Mouse (Mus musculus) kidney, embryonic 14.5 days (tissue): Measurements from ENCODE around the gene Ppil1. TPM values are rescaled to one million over a fixed set of nuclear protein-coding genes. Genes with fewer than 3 reads are reported as not detected.
A peak's percentile ranks its signal among the peaks of the same experiment; 100 is the strongest.

Experiments used
- ATAC-seq: fragments of 200-750 bp; cut with Nextera tagmentation; 2 replicates; pipeline ENCODE4 v1.8.0; 2017; ENCODE audit warnings: moderate number of reproducible peaks, mild to moderate bottlenecking, moderate TSS enrichment, moderate library complexity; ENCODE audit not compliant: low FRiP score, low TSS enrichment
- H3K27ac ChIP-seq: fragments of 300-500 bp; sonication (generic); 2 replicates; pipeline ENCODE4 v1.5.1; 2014; ENCODE audit warnings: low read depth, mild to moderate bottlenecking, low read length, moderate library complexity, mixed read lengths
- H3K27me3 ChIP-seq: fragments of 300-500 bp; sonication (generic); 2 replicates; pipeline ENCODE4 v1.6.1; 2014; ENCODE audit warnings: mild to moderate bottlenecking, low read length; ENCODE audit not compliant: control insufficient read depth, insufficient read depth
- H3K36me3 ChIP-seq: fragments of 300-500 bp; sonication (generic); 2 replicates; pipeline ENCODE4 v1.6.1; 2014; ENCODE audit warnings: low read length, mixed read lengths; ENCODE audit not compliant: control insufficient read depth, insufficient read depth
- H3K4me1 ChIP-seq: fragments of 300-500 bp; sonication (generic); 2 replicates; pipeline ENCODE4 v1.6.1; 2014; ENCODE audit warnings: low read length, mixed read lengths; ENCODE audit not compliant: control insufficient read depth, insufficient read depth
- H3K4me2 ChIP-seq: fragments of 300-500 bp; sonication (generic); replicated peaks from 2 replicates; pipeline ENCODE4 v1.6.1; 2014; ENCODE audit warnings: low read depth, mild to moderate bottlenecking, low read length
- H3K4me3 ChIP-seq: fragments of 300-500 bp; sonication (generic); 2 replicates; pipeline ENCODE4 v1.5.1; 2014; ENCODE audit warnings: mild to moderate bottlenecking, low read length
- H3K9ac ChIP-seq: fragments of 300-500 bp; sonication (generic); 2 replicates; pipeline ENCODE4 v1.6.1; 2014; ENCODE audit warnings: low read depth, mild to moderate bottlenecking, low read length, moderate library complexity
- H3K9me3 ChIP-seq: fragments of 300-500 bp; sonication (generic); 2 replicates; pipeline ENCODE4 v1.6.1; 2016; ENCODE audit warnings: low read length; ENCODE audit not compliant: control insufficient read depth
- WGBS: fragments of 180-500 bp; shearing (Covaris S2); extraction: QIAGEN DNeasy Blood & Tissue Kit; methylation state at CpG from one replicate; pipeline ENCODE4 v1.1.7; 2014; 5-methylcytosine and 5-hydroxymethylcytosine counted together
- polyA plus RNA-seq: library from polyadenylated mRNA; unstranded; fragments of >200 nt; fragmentation: Nextera tagmentation; extraction: Ambion mirVana; gene quantifications from 2 replicates; pipeline ENCODE4 v1.2.1, GENCODE M21; 2014

The Ppil1 gene
- polyA plus RNA-seq, 1 experiment from 2014 or later, result 169 TPM

DNA sequence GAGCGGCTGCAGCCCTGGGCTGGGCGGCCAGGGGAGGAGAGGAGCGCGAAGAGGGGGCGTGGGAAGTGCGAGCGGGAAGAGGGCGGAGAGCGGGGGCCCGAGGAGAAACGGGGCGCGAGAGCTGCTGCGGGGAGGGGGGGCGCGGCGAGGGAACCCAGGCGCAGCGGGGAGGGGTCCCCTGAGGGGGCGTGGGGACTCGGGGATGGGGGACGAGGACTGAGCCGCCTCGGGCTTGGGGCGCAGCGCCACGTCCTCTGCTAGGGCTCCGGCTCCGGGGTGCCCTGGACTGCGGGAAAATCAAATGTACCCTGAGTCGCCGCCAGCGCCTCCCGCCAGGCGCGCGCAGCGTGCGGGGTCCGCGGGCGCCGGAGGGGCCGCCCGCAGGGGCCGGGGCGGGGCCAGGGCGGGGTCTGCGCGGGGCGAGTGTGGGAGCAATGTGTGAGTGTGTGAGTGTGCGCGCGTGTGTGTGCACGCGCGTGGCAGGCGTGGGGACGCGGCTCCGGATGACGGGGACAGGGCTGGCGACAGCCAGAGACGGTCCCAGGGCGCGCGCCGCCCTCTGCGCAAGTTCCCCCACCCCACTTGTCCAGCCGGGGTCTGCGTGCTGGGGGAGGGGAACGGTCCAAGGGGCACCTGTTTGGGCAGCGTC is 26.1 kb downstream of the Ppil1 start, which contains the start of gene Cpne5:
Cpne5 (minus strand) TSS at position 396 of the 649 bp plus-strand sequence.
- no peaks in the 10 kb centered on the region for H3K36me3 ChIP-seq
- peak within 1 kb of the TSS; percentile 99 for H3K4me2 ChIP-seq
- peak; percentile 43 for ATAC-seq
- peak within 1 kb of the TSS; percentile 68 for H3K9ac ChIP-seq
- H3K9me3 ChIP-seq, result no peaks in the 10 kb centered on the region
- H3K4me1 ChIP-seq, result peaks cover 10% of the 10 kb centered on the region; the same call in 1 of the 2 replicates
- H3K27ac ChIP-seq, result no peak within 1 kb of the TSS
- WGBS, result under 1% methylated on average over 52 of the region's 73 CpGs
- peaks cover 24% of the 10 kb centered on the region for H3K27me3 ChIP-seq
- H3K4me3 ChIP-seq, result peak within 1 kb of the TSS; percentile 60

DNA sequence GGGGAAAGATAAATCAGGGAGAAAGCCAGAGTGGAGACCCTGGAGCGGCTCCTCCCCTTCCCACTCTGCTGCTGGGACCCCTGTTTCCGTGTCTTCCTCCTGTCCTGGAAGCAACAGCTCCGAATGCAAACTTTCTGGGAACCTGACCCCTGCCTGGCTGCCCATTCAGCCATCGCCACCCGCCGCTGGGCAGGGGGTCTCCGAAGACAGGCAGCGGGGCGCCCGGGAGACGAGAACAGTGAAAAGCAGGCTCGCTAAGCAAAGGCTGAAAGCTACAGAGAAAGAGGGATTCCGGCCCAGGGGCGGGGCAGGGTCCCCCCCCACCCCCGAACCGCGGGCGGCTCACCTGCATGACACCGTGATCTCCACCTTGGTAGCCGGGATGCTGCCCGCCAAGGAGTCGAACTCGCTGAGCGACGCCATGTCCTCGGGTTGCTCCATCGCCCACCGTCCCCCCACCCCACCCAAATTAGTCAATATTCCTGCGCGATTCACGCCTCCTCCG is 26.7 kb downstream of the Ppil1 start:
- Histone ChIP-seq H3K27me3 (peaks cover 24% of the 10 kb centered on the region), H3K4me2 (peak overlapping the region; percentile 99), H3K4me1 (peaks cover 10% of the 10 kb centered on the region; the same call in 1 of the 2 replicates), H3K27ac (no peak overlapping the region), H3K9ac (peak overlapping the region; percentile 68), H3K4me3 (peak overlapping the region; percentile 60), H3K36me3 (no peaks in the 10 kb centered on the region), H3K9me3 (no peaks in the 10 kb centered on the region)
- no peak for ATAC-seq
- 1% methylated on average over 31 of the region's 32 CpGs for WGBS

DNA sequence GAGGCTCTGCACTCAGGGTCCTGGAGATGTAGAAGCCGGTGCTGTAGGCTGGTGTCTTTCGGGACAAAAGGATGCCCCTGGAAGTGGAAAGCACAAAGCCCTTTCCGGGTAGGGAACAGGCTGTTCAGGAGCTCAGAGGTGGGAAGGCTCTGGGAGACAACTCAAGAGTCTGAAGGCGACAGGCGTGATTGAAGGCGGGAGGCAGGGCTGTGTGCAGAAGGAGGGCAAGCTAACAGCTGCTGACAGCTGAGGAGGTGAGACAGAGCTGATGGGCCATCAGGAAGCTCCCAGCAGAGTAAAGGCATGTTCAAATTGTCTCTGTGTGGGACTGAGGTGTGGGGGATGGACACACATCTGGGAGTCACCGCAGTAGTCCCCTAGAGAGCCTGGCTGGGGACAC is 27.9 kb downstream of the Ppil1 start:
- Histone ChIP-seq H3K4me3 (no peak overlapping the region), H3K27ac (no peak overlapping the region), H3K4me1 (peaks cover 10% of the 10 kb centered on the region; the same call in 1 of the 2 replicates), H3K27me3 (peaks cover 24% of the 10 kb centered on the region), H3K4me2 (no peak overlapping the region), H3K9me3 (no peaks in the 10 kb centered on the region), H3K36me3 (no peaks in the 10 kb centered on the region), H3K9ac (no peak overlapping the region)
- 42% methylated on average over 7 of the region's 7 CpGs for WGBS
- no peak for ATAC-seq

DNA sequence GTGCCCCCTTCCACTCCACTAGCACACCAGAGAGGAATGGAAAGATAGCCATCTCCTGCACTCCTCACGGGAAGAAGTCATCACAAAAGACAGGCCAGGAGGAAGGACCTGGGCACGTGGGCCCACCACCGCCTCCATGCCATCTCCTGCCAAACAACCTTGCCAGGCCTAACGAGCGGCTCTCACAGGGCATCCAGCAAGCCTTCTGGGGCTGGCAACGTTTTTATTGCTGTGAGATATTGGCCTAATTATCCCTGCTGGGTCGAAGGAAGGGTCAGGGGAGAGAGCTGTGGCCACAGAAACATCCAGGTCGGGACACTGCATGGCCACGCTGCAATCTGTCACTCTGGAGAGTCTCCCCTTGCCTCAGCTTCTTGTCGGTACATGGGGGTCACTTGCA is 32.9 kb downstream of the Ppil1 start:
- Histone ChIP-seq H3K9ac (no peak overlapping the region), H3K36me3 (no peaks in the 10 kb centered on the region), H3K27ac (no peak overlapping the region), H3K4me2 (no peak overlapping the region), H3K9me3 (no peaks in the 10 kb centered on the region), H3K4me3 (no peak overlapping the region), H3K4me1 (no peaks in the 10 kb centered on the region), H3K27me3 (peaks cover 10% of the 10 kb centered on the region; the same call in 1 of the 2 replicates)
- no peak for ATAC-seq
- WGBS, result 58% methylated on average over 10 of the region's 10 CpGs

DNA sequence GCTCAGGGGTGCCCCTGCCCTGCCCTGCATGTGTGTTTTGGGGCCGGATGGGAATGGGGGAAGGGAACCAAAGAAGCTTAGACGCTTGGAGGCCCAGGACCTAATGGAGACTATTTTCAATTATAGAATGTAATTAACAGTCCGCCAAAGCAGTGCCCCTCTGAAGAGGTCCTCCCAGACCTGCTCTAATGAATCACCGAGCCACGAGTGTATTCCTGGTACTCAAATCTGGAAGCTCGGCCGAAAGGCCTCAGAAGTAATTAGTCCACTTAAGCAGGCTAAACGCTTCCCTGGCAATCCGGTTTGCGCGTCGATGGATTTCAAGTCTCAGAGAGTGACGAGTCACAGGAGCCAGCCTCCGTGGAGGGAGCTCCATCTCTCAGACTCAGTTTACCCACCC is 43.4 kb downstream of the Ppil1 start:
- H3K4me2 ChIP-seq, result no peak overlapping the region
- ATAC-seq, result no peak
- no peak overlapping the region for H3K27ac ChIP-seq
- no peaks in the 10 kb centered on the region for H3K27me3 ChIP-seq
- H3K4me1 ChIP-seq, result no peaks in the 10 kb centered on the region
- H3K9me3 ChIP-seq, result no peaks in the 10 kb centered on the region
- H3K4me3 ChIP-seq, result no peak overlapping the region
- no peaks in the 10 kb centered on the region for H3K36me3 ChIP-seq
- WGBS, result 59% methylated on average over 14 of the region's 14 CpGs
- no peak overlapping the region for H3K9ac ChIP-seq

DNA sequence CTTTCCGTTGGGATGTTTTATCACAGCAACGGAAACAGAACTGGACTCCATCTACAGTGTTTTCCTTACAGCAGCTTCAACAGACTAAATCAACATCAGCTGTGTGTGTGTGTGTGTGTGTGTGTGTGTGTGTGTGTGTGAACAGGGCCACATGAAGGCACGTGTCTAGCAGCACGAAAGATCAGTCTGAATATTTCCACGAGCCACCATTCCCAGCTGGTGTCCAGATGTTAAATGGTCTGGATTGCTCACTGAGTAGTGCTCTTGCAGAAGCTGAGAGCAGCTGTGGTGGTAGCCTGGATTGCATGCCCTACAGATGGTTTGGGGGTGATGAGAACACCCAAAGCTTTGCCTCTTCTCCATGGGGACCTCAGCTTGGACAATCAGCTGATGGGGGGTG is 46.0 kb downstream of the Ppil1 start:
- Histone ChIP-seq H3K9ac (no peak overlapping the region), H3K27ac (no peak overlapping the region), H3K4me1 (no peaks in the 10 kb centered on the region), H3K27me3 (no peaks in the 10 kb centered on the region), H3K36me3 (no peaks in the 10 kb centered on the region), H3K4me3 (no peak overlapping the region), H3K4me2 (no peak overlapping the region), H3K9me3 (no peaks in the 10 kb centered on the region)
- ATAC-seq, result no peak
- 78% methylated on average over 5 of the region's 5 CpGs for WGBS

DNA sequence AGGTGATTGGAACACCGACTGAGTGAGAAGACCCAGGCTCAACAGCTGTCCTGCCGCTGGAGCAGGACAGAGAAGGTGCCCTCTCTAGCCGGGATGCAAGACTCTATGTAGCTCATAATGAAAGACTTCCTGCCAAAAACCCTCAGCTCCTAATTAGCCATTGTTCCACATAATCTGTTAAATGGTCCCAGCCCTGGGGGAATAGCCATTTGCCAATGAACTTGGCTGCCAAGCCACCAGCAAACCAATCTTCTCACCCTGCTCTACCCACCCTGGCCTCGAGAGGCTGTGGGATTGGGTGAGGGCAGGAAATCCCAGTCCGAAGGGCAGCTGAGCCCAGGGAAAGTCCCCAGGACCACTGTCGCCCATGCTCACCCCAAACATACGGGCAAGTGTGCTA is 47.9 kb downstream of the Ppil1 start:
- WGBS, result 64% methylated on average over 7 of the region's 7 CpGs
- no peak overlapping the region for H3K9ac ChIP-seq
- H3K4me3 ChIP-seq, result no peak overlapping the region
- no peaks in the 10 kb centered on the region for H3K4me1 ChIP-seq
- no peaks in the 10 kb centered on the region for H3K36me3 ChIP-seq
- ATAC-seq, result no peak
- no peak overlapping the region for H3K27ac ChIP-seq
- H3K4me2 ChIP-seq, result no peak overlapping the region
- no peaks in the 10 kb centered on the region for H3K27me3 ChIP-seq
- H3K9me3 ChIP-seq, result no peaks in the 10 kb centered on the region

DNA sequence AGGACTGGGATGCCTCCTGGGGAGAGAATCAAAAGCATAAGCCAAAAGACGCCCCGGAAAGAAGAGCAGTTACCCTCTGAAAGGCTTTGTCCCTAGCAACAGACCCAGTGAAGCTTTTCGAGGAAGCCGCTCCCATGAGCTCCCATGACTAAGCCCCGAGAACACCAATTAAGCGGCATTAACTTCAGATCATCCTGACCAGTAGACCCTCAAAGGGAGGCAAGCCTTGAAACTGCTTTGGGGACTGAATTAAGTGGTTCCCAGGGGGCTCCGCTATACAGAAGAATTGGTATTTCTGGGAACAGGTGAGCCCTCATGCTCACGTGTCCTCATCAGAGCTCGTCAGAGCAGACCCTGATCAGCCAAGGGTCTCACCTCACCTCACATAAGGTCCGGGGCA is 49.3 kb downstream of the Ppil1 start:
- no peak for ATAC-seq
- 44% methylated on average over 10 of the region's 10 CpGs for WGBS
- H3K27ac ChIP-seq, result no peak overlapping the region
- no peaks in the 10 kb centered on the region for H3K27me3 ChIP-seq
- no peaks in the 10 kb centered on the region for H3K4me1 ChIP-seq
- H3K36me3 ChIP-seq, result no peaks in the 10 kb centered on the region
- H3K9ac ChIP-seq, result no peak overlapping the region
- no peaks in the 10 kb centered on the region for H3K9me3 ChIP-seq
- no peak overlapping the region for H3K4me2 ChIP-seq
- no peak overlapping the region for H3K4me3 ChIP-seq

DNA sequence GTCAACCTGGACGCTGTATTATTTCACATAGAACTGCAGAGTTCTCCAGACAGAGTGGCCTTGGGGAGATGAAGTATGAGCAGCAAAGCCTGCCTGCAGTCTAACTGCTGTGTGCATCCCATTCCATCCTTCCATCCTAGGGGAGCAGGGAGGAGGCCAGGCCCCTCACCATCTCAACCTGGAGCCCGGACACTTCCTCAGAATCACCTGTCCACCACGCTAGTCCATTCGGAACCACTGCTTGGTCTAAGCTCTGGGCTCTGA is 49.9 kb downstream of the Ppil1 start:
- H3K27ac ChIP-seq, result no peak overlapping the region
- H3K4me1 ChIP-seq, result no peaks in the 10 kb centered on the region
- 86% methylated on average over 4 of the region's 4 CpGs for WGBS
- H3K9me3 ChIP-seq, result no peaks in the 10 kb centered on the region
- H3K27me3 ChIP-seq, result no peaks in the 10 kb centered on the region
- ATAC-seq, result no peak
- H3K4me2 ChIP-seq, result no peak overlapping the region
- H3K4me3 ChIP-seq, result no peak overlapping the region
- H3K36me3 ChIP-seq, result no peaks in the 10 kb centered on the region
- no peak overlapping the region for H3K9ac ChIP-seq
